In genomic region chr14:25520991-25521390, GRCm38 (mm10) we compare ENCODE assay signal across 9 mouse cellular contexts.
A peak's percentile ranks its signal among the peaks of the same experiment; 100 is the strongest.
DNase-seq lines count a peak whose midpoint lies in the region; ATAC-seq and TF ChIP-seq lines count a peak whose summit lies in the region.
"Had no signal": no experiment of that assay in that cellular context is flagged by ENCODE, and none has a peak within 500 bp of the region (broad histone marks: within the 10 kb centered on the region; RNA-seq: fewer than 3 reads in every experiment).

No protein-coding gene starts in this region.

- H3K4me3 ChIP-seq in gastrocnemius, adult 2 months = no peak overlapping the region
- no peak overlapping the region for H3K4me3 ChIP-seq in spleen, adult 2 months (ENCODE audit: extremely low read depth, insufficient read depth, insufficient read length)
- H3K4me3 ChIP-seq in limb, embryonic 15.5 days = no peak overlapping the region
- H3K4me3 ChIP-seq in stomach, postnatal 0 days (ENCODE audit: low read depth, low read length) = no peak overlapping the region

- H3K9me3 ChIP-seq in limb, embryonic 15.5 days = no peaks in the 10 kb centered on the region
- no peaks in the 10 kb centered on the region for H3K9me3 ChIP-seq in stomach, postnatal 0 days (ENCODE audit: control insufficient read depth, low read length)

- H3K27ac ChIP-seq in gastrocnemius, adult 2 months = peak overlapping the region; percentile 96
- 0 out of 2 replicates have a peak overlapping the region, but pooled peaks have one; percentile 34 for H3K27ac ChIP-seq in spleen, adult 2 months (ENCODE audit: insufficient read depth, low read length)
- peak overlapping the region; percentile 47 for H3K27ac ChIP-seq in limb, embryonic 15.5 days
- peak overlapping the region; percentile 63; the same call in 1 of the 2 replicates for H3K27ac ChIP-seq in stomach, postnatal 0 days (replicated peaks)

- H3K4me1 ChIP-seq in spleen, adult 2 months (ENCODE audit: control insufficient read depth, insufficient read depth, insufficient read length) = peaks cover 84% of the 10 kb centered on the region
- peaks cover 85% of the 10 kb centered on the region for H3K4me1 ChIP-seq in limb, embryonic 15.5 days
- H3K4me1 ChIP-seq in stomach, postnatal 0 days (replicated peaks; ENCODE audit: control insufficient read depth, insufficient read depth) = peaks cover 26% of the 10 kb centered on the region

- TF ChIP-seq POLR2A in spleen, adult 2 months (IDR thresholded peaks at IDR 0.05; ENCODE audit: low read depth, low read length) = no peak

- no peak overlapping the region for H3K4me2 ChIP-seq in limb, embryonic 15.5 days
- H3K4me2 ChIP-seq in stomach, postnatal 0 days (replicated peaks; ENCODE audit: low read depth) = no peak overlapping the region

- 38% methylated on average over 9 of the region's 9 CpGs for WGBS in spleen, adult 2 months
- 68% methylated on average over 9 of the region's 9 CpGs for WGBS in limb, embryonic 15.5 days
- WGBS in stomach, postnatal 0 days = 65% methylated on average over 9 of the region's 9 CpGs

- no peak overlapping the region for H3K9ac ChIP-seq in limb, embryonic 15.5 days
- no peak overlapping the region for H3K9ac ChIP-seq in stomach, postnatal 0 days (ENCODE audit: low read length)

- TF ChIP-seq EP300 in stomach, postnatal 0 days (optimal IDR thresholded peaks at IDR 0.05) = no peak

- intact Hi-C loops in gastrocnemius, adult 2 months (cut with DNase I) = no loop called here
- intact Hi-C loops in gastrocnemius, postnatal 36 days (cut with DNase I) = no loop called here

- H3K36me3 ChIP-seq in spleen, adult 2 months (ENCODE audit: control insufficient read depth, insufficient read depth, low read length) = no peaks in the 10 kb centered on the region
- peaks cover 24% of the 10 kb centered on the region for H3K36me3 ChIP-seq in limb, embryonic 15.5 days
- no peaks in the 10 kb centered on the region for H3K36me3 ChIP-seq in stomach, postnatal 0 days (ENCODE audit: control insufficient read depth, insufficient read depth, low read length)

- no peak for ATAC-seq in limb, embryonic 15.5 days (ENCODE audit: insufficient number of reproducible peaks, low FRiP score, low TSS enrichment, low read depth)
- ATAC-seq in stomach, postnatal 0 days (ENCODE audit: low FRiP score, low TSS enrichment) = no peak

- no peak for TF ChIP-seq CTCF in gastrocnemius, adult 2 months (IDR thresholded peaks at IDR 0.05)
- TF ChIP-seq CTCF in spleen, adult 2 months (IDR thresholded peaks at IDR 0.05; ENCODE audit: extremely low read depth, insufficient read depth, insufficient read length, insufficient replicate concordance) = no peak
- no peak for TF ChIP-seq CTCF in stomach, postnatal 0 days (IDR thresholded peaks at IDR 0.05; ENCODE audit: low read depth)

- no peak for DNase-seq in gastrocnemius, adult 2 months
- DNase-seq in gastrocnemius, postnatal 36 days = no peak
- DNase-seq in spleen, adult 2 months (ENCODE audit: low read depth in 1 of 2, low spot score in 2 of 2) = no peak
- no peak for DNase-seq in spleen, postnatal 36 days (ENCODE audit: low spot score in 2 of 2)
- no peak for DNase-seq in stomach, postnatal 0 days (ENCODE audit: low spot score)
- no peak for DNase-seq in urinary bladder, postnatal 4 days (ENCODE audit: low spot score in 2 of 2)
- no peak for DNase-seq in B cell, adult 2 months
- DNase-seq: gastrocnemius, postnatal 10 days had no signal

- H3K27me3 ChIP-seq in spleen, adult 2 months (ENCODE audit: control insufficient read depth, insufficient read depth, low read length) = no peaks in the 10 kb centered on the region
- no peaks in the 10 kb centered on the region for H3K27me3 ChIP-seq in limb, embryonic 15.5 days
- H3K27me3 ChIP-seq in stomach, postnatal 0 days (ENCODE audit: control insufficient read depth, insufficient read depth, low read length) = no peaks in the 10 kb centered on the region

Comparison
In these comparisons a context has a peak if more than half of its experiments do, and no peak if none do; other contexts are left out.
1. H3K27ac ChIP-seq: peak in every context shown above with its lines; median percentile 96 in gastrocnemius, adult 2 months; 63 in stomach, postnatal 0 days; 47 in limb, embryonic 15.5 days; 34 in spleen, adult 2 months.